Mouse (Mus musculus) myocyte (in vitro differentiated cells): ENCODE measurements around the gene Tmub1. TPM values are rescaled to one million over a fixed set of nuclear protein-coding genes. Genes with fewer than 3 reads are reported as not detected.

Experiments used
- H3K27me3 ChIP-seq: one replicate; pipeline ENCODE4 v1.6.1; 2011; ENCODE audit not compliant: control insufficient read depth, insufficient read depth, insufficient read length
- H3K36me3 ChIP-seq: one replicate; pipeline ENCODE4 v1.6.1; 2011; ENCODE audit not compliant: control insufficient read depth, insufficient read depth
- H3K4me2 ChIP-seq: one replicate; pipeline ENCODE4 v1.6.1; 2011; ENCODE audit warnings: low read depth, control low read depth
- H3K4me3 ChIP-seq: one replicate; pipeline ENCODE4 v1.5.1; 2011; ENCODE audit warnings: mild to moderate bottlenecking, control low read depth, moderate library complexity
- H3K79me2 ChIP-seq: one replicate; pipeline ENCODE4 v1.6.1; 2011; ENCODE audit not compliant: control insufficient read depth, insufficient read depth
- H3ac ChIP-seq: one replicate; pipeline ENCODE4 v1.6.1; 2011; ENCODE audit not compliant: control insufficient read depth, insufficient read length
- CEBPB ChIP-seq: IDR thresholded peaks from 2 replicates; pipeline ENCODE4 v1.6.1; 2011; ENCODE audit warnings: mild to moderate bottlenecking, moderate library complexity; ENCODE audit not compliant: poor library complexity, insufficient read depth, severe bottlenecking
- E2F4 ChIP-seq: IDR thresholded peaks from one replicate; pipeline ENCODE4 v1.6.1; 2011; ENCODE audit warnings: mild to moderate bottlenecking, control low read depth, moderate library complexity; ENCODE audit not compliant: insufficient read depth
- MAX ChIP-seq: IDR thresholded peaks from one replicate; pipeline ENCODE4 v1.6.1; 2011; ENCODE audit warnings: low read depth, mild to moderate bottlenecking, control low read depth
- MYOD1 ChIP-seq, 3 experiments: IDR thresholded peaks; one replicate each; pipeline ENCODE4 v1.6.1; 2011; ENCODE audit warnings: control low read depth in 2 of 3, low read depth in 2 of 3, mild to moderate bottlenecking in 2 of 3, moderate library complexity in 1 of 3; ENCODE audit not compliant: insufficient read length in 2 of 3, control insufficient read depth in 1 of 3
- MYOG ChIP-seq, 3 experiments: IDR thresholded peaks; one replicate each; pipeline ENCODE4 v1.6.1; 2011; ENCODE audit warnings: control low read depth in 2 of 3, low read depth in 2 of 3, mild to moderate bottlenecking in 2 of 3; ENCODE audit not compliant: insufficient read length in 2 of 3, control insufficient read depth in 1 of 3, insufficient read depth in 1 of 3
- POLR2A ChIP-seq: IDR thresholded peaks from one replicate; pipeline ENCODE4 v1.6.1; 2011; ENCODE audit warnings: low read depth, mild to moderate bottlenecking, control low read depth, moderate library complexity; ENCODE audit not compliant: insufficient read length
- POLR2AphosphoS2 ChIP-seq: IDR thresholded peaks from one replicate; pipeline ENCODE4 v1.6.1; 2011; ENCODE audit warnings: low read depth, control low read depth; ENCODE audit not compliant: insufficient read length
- REST ChIP-seq: IDR thresholded peaks from one replicate; pipeline ENCODE4 v1.6.1; 2011; ENCODE audit warnings: mild to moderate bottlenecking, control low read depth, moderate library complexity; ENCODE audit not compliant: insufficient read depth, insufficient read length
- SRF ChIP-seq: IDR thresholded peaks from one replicate; pipeline ENCODE4 v1.6.1; 2011; ENCODE audit warnings: low read depth; ENCODE audit not compliant: control insufficient read depth, insufficient read length
- TCF12 ChIP-seq: IDR thresholded peaks from one replicate; pipeline ENCODE4 v1.6.1; 2011; ENCODE audit warnings: mild to moderate bottlenecking, control low read depth; ENCODE audit not compliant: poor library complexity, insufficient read depth, severe bottlenecking
- TCF3 ChIP-seq: IDR thresholded peaks from one replicate; pipeline ENCODE4 v1.6.1; 2011; ENCODE audit warnings: low read depth, control low read depth; ENCODE audit not compliant: insufficient read length
- USF1 ChIP-seq: IDR thresholded peaks from one replicate; pipeline ENCODE4 v1.6.1; 2011; ENCODE audit warnings: low read depth, mild to moderate bottlenecking, control low read depth, moderate library complexity
- polyA plus RNA-seq: library from polyadenylated mRNA; unstranded; fragments of >200 nt; fragmentation: generic; extraction: Trizol; gene quantifications from one replicate; pipeline ENCODE4 v1.2.1, GENCODE M21; 2012; ENCODE audit warnings: missing spikeins

Gene Tmub1
- polyA plus RNA-seq, 1 experiment, result 14.2 TPM

GRCm38 (mm10) chr5:24486738-24487137 is 39.1 kb upstream of the Tmub1 start:
- no peak overlapping the region for H3ac ChIP-seq
- peaks cover 5% of the 10 kb centered on the region for H3K79me2 ChIP-seq
- no peak overlapping the region for H3K4me3 ChIP-seq
- TF ChIP-seq MAX, result no peak
- no peak for TF ChIP-seq TCF3
- no peak for TF ChIP-seq POLR2AphosphoS2
- no peak for TF ChIP-seq E2F4
- no peak for TF ChIP-seq CEBPB
- TF ChIP-seq REST, result no peak
- no peak for TF ChIP-seq MYOD1 (IDR thresholded peaks at IDR 0.05; ENCODE audit: control insufficient read depth in 1 of 3, insufficient read length in 2 of 3, low read depth in 2 of 3)
- TF ChIP-seq TCF12, result no peak
- TF ChIP-seq USF1, result no peak
- no peak for TF ChIP-seq MYOG (IDR thresholded peaks at IDR 0.05; ENCODE audit: control insufficient read depth in 1 of 3, insufficient read depth in 1 of 3, insufficient read length in 2 of 3, low read depth in 2 of 3)
- TF ChIP-seq POLR2A, result no peak
- no peak for TF ChIP-seq SRF
- no peaks in the 10 kb centered on the region for H3K27me3 ChIP-seq
- no peak overlapping the region for H3K4me2 ChIP-seq
- H3K36me3 ChIP-seq, result peaks cover 22% of the 10 kb centered on the region

- H3K4me2 ChIP-seq, result no peak overlapping the region
- H3K4me3 ChIP-seq, result no peak overlapping the region
- H3K79me2 ChIP-seq, result peaks cover 5% of the 10 kb centered on the region
- H3ac ChIP-seq, result no peak overlapping the region
- peaks cover 22% of the 10 kb centered on the region for H3K36me3 ChIP-seq
- TF ChIP-seq POLR2AphosphoS2, result no peak
- TF ChIP-seq POLR2A, result no peak
- TF ChIP-seq CEBPB, result no peak
- TF ChIP-seq TCF3, result no peak
- no peak for TF ChIP-seq SRF
- TF ChIP-seq TCF12, result no peak
- TF ChIP-seq MYOG (IDR thresholded peaks at IDR 0.05; ENCODE audit: control insufficient read depth in 1 of 3, insufficient read depth in 1 of 3, insufficient read length in 2 of 3, low read depth in 2 of 3), result no peak
- no peak for TF ChIP-seq MYOD1 (IDR thresholded peaks at IDR 0.05; ENCODE audit: control insufficient read depth in 1 of 3, insufficient read length in 2 of 3, low read depth in 2 of 3)
- H3K27me3 ChIP-seq, result no peaks in the 10 kb centered on the region
Observed at GRCm38 (mm10) chr5:24486097-24486496, 38.4 kb upstream of the Tmub1 start.

- TF ChIP-seq TCF3, result no peak
- no peak for TF ChIP-seq POLR2A
- no peak for TF ChIP-seq REST
- TF ChIP-seq SRF, result no peak
- no peak for TF ChIP-seq MAX
- TF ChIP-seq POLR2AphosphoS2, result no peak
- Histone ChIP-seq H3ac (no peak overlapping the region), H3K4me2 (no peak overlapping the region), H3K36me3 (peaks cover 25% of the 10 kb centered on the region), H3K4me3 (no peak overlapping the region), H3K27me3 (no peaks in the 10 kb centered on the region), H3K79me2 (peaks cover 5% of the 10 kb centered on the region)
Observed at GRCm38 (mm10) chr5:24484963-24485362, 37.3 kb upstream of the Tmub1 start.

- peaks cover 19% of the 10 kb centered on the region for H3K36me3 ChIP-seq
- H3K79me2 ChIP-seq, result peaks cover 5% of the 10 kb centered on the region
- H3K4me2 ChIP-seq, result no peak overlapping the region
- H3K4me3 ChIP-seq, result no peak overlapping the region
- no peaks in the 10 kb centered on the region for H3K27me3 ChIP-seq
- H3ac ChIP-seq, result no peak overlapping the region
- TF ChIP-seq MAX, result no peak
- TF ChIP-seq REST, result no peak
Observed at GRCm38 (mm10) chr5:24483326-24483725, 35.7 kb upstream of the Tmub1 start.

GRCm38 (mm10) chr5:24482247-24483079 is 34.8 kb upstream of the Tmub1 start:
- H3K4me2 ChIP-seq, result no peak overlapping the region
- TF ChIP-seq CEBPB, result no peak
- TF ChIP-seq POLR2AphosphoS2, result no peak
- no peak for TF ChIP-seq POLR2A
- no peak for TF ChIP-seq REST
- no peak for TF ChIP-seq MAX
- no peak for TF ChIP-seq MYOD1 (IDR thresholded peaks at IDR 0.05; ENCODE audit: control insufficient read depth in 1 of 3, insufficient read length in 2 of 3, low read depth in 2 of 3)
- TF ChIP-seq USF1, result no peak
- TF ChIP-seq TCF12, result no peak
- TF ChIP-seq TCF3, result no peak
- no peak for TF ChIP-seq MYOG (IDR thresholded peaks at IDR 0.05; ENCODE audit: control insufficient read depth in 1 of 3, insufficient read depth in 1 of 3, insufficient read length in 2 of 3, low read depth in 2 of 3)
- TF ChIP-seq SRF, result no peak
- TF ChIP-seq E2F4, result no peak
- H3K4me3 ChIP-seq, result no peak overlapping the region
- peaks cover 21% of the 10 kb centered on the region for H3K36me3 ChIP-seq
- H3K79me2 ChIP-seq, result peaks cover 5% of the 10 kb centered on the region
- H3K27me3 ChIP-seq, result no peaks in the 10 kb centered on the region
- no peak overlapping the region for H3ac ChIP-seq
